Mouse (Mus musculus) adrenal gland, adult (tissue): ENCODE results near the gene Ap2m1.
"Not testable (repeated sequence)": the region's sequence is repeated elsewhere in the genome, so short reads cannot be mapped to it uniquely, and the experiment has no call there.

ENCODE experiments used
- DNase-seq, 2 experiments: peaks; one replicate each; pipeline ENCODE4 v3.0.0; 2022 to 2023; ENCODE audit warnings: low spot score in 1 of 2; ENCODE audit not compliant: inconsistent age in 2 of 2

The Ap2m1 gene

GRCm38 (mm10) chr16:20535296-20536080 lies at the start of gene Ap2m1:
Ap2m1 (plus strand) TSS chr16:20535478.
- DNase-seq, result peak; percentile 94 to 97

DNA sequence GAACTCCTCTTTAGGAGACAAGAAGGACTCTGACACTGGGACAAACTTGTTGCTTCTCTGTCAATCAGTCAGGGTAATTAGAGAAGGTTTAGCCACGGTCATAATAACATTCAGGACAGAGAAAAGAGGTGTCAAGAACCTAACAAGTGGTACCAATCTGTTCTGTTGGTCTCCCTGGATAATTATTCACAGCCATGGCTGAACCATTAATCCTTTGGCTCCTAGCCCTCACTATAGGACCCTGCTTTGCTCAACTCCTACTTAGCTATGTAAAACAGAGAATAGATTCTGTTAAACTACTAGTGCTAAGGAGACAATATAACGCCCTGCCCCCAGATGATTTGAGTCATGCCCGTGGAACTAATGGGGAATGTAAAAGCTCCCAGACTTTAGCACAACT lies 49.2 kb upstream of the Ap2m1 start:
- no peak for DNase-seq

- no peak for DNase-seq
Observed at GRCm38 (mm10) chr16:20488151-20488550, 47.1 kb upstream of the Ap2m1 start.

DNA sequence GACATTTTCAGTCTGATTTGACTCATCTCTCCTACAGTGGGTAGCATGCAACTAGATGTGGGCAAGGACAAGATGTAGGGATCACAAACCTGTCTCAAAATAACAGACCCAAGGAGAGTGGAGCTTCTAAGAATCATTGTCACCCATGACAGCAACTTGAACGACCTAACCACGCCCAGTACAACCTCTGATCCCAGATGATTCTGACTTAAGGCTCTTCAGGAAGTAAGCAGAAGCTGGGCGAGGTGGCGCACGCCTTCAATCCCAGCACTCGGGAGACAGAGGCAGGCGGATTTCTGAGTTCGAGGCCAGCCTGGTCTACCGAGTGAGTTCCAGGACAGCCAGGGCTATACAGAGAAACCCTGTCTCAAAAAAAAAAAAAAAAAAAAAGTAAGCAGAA lies 46.5 kb upstream of the Ap2m1 start:
- DNase-seq, result not testable (repeated sequence)

DNA sequence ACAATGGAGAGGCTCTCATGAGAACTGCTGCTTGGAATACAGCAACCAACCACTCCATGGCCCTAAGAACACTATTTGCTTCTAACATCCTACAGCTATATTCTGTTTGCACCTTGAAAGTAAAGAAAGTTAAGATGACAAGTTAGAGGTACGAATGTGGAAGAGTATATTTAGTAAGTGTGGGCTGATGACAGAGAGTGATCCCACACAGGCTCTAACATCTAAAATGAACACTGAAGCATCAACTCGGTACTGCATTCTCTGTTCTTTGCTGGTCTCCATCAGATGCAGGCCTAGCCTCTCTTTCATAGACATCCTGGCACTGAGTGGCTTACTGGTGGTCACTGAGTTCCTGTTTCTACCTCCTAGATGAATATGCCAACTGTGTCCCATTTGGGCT lies 46.0 kb upstream of the Ap2m1 start:
- no peak for DNase-seq

DNA sequence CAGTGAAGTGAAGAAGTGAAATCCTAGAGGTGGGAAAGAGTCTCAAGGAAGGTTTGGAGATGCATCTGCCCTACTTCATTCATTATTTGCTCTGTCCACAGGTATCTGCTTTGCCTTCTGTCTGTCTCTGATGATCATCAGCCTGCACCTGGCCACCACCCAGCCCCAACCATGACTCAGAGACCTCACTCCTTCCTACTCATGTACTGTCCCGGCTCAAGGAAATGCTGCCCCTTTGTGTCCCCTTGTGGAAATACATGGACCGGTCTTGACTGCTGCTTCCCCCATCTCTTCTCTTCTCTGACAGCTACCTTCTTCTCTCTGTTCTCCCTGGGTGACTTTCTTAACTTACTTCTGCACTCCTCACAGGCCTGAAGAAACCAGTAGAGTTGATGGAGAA lies 44.7 kb upstream of the Ap2m1 start:
- DNase-seq, result peak; percentile 31 to 51

DNA sequence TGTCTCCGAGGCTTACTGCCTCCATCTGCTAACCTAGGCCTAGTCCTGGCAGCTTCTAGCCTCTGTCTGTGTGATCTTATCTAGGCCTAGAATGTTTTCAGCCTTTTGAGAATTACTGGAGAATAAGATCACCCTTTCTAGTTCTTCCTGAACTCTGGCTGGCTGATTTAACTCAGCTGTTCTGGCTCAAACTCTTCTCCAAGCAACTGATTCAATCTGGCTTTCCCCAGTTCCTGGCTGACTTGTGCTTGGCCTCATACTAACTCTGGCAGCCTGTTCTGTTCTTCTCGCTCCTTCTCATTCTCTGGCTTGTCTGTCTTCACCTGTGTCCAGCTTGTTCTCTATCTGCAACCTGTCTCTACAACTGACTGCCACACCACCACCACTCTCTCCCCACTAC lies 44.0 kb upstream of the Ap2m1 start:
- DNase-seq, result no peak

DNA sequence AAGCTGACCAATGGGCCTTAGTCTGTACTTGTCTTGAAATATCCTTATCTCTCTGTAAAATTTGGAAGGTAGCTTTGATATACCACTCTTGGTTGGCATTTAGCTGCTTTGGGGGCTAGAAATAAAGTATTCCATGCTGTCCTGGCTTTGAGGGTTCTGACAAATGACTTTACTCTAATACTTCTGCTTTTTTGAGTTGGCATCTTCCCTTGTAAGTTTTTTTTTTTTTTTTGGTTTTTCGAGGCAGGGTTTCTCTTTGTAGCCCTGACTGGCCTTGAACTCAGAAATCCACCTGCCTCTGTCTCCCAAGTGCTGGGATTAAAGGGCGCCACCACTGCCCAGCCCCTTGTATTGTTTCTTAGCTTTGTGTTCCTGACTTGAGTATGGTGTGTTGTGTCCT lies 41.8 kb upstream of the Ap2m1 start:
- no peak for DNase-seq

GRCm38 (mm10) chr16:20496671-20497600 lies 38.3 kb upstream of the Ap2m1 start:
- peak; percentile 60 to 90 for DNase-seq

- peak in 1 of 2 experiments; percentile 29 for DNase-seq
Observed at GRCm38 (mm10) chr16:20497980-20498676, 37.1 kb upstream of the Ap2m1 start.

- peak; percentile 95 to 99 for DNase-seq
Observed at GRCm38 (mm10) chr16:20498677-20499475, 36.4 kb upstream of the Ap2m1 start, which contains the start of gene Eif2b5. Eif2b5 (plus strand) TSS chr16:20498817.

- no peak for DNase-seq
Observed at GRCm38 (mm10) chr16:20506000-20506399, 29.3 kb upstream of the Ap2m1 start.

- peak; percentile 44 to 76 for DNase-seq
Observed at GRCm38 (mm10) chr16:20509349-20509748, 25.9 kb upstream of the Ap2m1 start.

DNA sequence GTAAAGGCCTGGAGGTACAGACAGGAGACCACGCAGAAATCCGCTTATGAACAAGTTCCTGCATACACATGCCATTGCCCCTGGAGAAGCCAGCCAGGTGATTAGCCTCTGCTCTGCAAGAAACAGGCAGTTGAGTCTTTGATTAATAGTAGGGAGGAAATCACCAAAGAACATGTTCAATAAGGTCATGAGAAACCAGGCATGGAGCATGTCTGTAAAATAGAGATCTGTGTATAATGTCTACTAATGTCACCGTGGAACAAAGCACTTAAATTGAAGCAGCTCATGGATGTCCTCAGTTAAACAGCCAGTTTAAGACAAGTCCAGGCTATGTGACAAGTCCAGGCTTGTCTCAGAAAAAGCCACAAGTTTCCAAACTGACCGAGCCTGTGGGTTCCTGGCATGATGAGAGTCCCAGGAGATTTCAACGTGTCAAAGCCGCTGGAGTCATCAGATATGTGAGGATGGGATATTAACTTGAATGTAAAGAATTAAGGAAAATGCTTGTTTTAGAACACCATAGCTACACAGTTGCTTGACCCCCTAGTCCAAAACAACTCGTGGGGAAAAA lies 23.9 kb upstream of the Ap2m1 start:
- no peak for DNase-seq

DNA sequence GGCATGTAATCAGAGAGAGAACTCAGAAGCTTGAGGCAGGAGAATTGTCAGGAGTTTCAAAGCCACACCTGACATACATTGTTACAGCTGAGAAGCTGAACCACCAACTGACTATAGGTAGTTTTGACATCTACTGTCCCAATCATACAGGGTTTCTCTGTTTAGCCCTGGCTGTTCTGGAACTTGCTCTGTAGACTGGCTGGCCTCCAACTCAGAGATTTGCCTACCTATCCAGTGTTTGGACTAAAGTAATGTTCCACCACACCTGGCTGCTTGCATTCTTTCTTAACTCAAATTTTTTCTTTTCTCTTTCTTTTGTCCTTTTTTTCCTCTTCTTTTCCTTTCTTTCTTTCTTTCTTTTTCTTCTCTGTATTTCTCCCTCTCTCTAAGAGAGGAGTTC lies 19.2 kb upstream of the Ap2m1 start:
- DNase-seq, result no peak

DNA sequence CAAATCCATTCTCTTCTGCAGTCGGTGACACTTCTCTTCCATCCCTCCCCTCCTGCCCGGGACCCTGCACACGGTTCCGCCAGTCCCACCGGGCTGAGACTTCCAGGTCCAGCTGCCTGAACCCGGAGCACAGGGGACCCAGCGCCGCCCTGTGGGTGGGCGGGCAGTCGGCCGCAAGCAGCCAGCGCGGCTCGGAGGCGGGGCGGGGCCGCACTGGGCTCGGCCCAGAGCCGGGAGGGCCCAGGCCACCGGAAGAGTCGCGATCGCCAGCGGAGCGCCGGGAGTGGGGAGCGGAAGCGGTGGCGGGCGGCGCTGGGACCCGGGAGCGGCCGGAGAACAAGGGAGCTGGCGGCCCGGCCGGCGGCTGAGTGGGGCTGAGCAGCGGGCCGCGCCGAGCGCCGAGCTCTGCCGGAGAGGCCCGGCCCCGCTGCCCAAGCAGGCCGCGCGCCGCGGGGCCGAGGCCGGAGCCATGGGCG lies 18.5 kb upstream of the Ap2m1 start, which contains the start of gene Dvl3:
Gene Dvl3, plus strand, starts transcription at position 257 of the 476 bp plus-strand sequence.
- peak; percentile 96 to 97 for DNase-seq

DNA sequence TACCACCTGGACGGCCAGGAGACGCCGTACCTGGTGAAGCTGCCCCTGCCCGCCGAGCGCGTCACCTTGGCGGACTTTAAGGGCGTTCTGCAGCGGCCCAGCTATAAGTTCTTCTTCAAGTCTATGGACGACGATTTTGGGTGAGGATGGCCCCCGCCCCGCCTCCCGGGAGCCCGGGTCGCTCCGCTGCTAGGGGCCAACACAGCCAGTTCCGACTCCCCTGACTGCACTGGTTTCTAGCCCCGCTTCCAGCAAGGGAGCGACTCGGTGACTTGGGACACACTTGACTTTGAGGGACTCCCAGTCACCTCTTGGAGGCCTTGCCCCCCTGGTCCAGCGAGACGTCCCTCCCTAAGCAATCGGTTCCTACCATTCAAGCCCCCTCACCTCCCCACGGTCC lies 18.1 kb upstream of the Ap2m1 start:
- DNase-seq, result no peak

DNA sequence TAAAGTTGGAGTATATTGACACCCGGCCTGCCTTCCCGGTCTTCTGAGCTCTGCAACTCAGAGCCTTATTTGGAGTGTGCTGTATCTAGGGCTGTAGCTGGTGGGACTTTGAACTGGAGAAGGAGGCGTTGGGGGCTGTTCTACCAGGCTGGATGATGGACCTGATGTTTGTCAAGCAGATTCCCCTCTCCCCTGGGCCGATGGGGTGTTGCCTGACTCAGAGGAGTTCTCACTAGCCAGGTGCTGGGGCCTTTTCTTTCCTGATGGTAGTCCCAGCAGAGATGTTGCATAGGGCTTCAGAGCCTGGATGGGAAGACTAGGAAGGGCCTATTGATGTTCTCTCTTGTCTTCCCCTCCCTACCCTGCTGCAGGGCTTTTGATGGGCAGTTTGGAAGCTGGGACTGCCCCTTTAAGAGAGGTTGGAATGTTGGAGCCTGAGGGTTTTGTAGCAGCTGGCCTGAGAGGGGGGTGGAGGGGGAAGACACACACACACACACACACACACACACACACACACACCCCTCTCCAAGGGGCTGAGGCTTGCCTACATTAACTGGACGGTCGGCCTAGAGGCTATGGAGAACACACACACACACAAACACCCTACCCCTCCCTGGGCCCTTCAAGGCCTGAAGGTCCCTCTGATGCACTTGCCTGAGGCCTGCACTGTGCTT lies 17.4 kb upstream of the Ap2m1 start:
- peak in 1 of 2 experiments; percentile 78 for DNase-seq

- no peak for DNase-seq
Observed at GRCm38 (mm10) chr16:20523886-20524285, 11.4 kb upstream of the Ap2m1 start.
